Mouse (Mus musculus): ENCODE data around the gene Gm5800. TPM values are rescaled to one million over a fixed set of nuclear protein-coding genes. Genes with fewer than 3 reads are reported as not detected.
"Not testable (repeated sequence)": the region's sequence is repeated elsewhere in the genome, so short reads cannot be mapped to it uniquely, and the experiment has no call there.

Gm5800 gene
- polyA plus RNA-seq (2016; fragmentation: Nextera tagmentation; extraction: Ambion mirVana): not detected in 2 replicates

GRCm38 (mm10) chr14:51717083-51717482, at the start of gene Gm5800:
TSS of gene Gm5800 (minus strand) at chr14:51717183.
- Histone ChIP-seq H3K27me3 (ENCODE audit: insufficient read depth, poor library complexity, severe bottlenecking) (no peaks in the 10 kb centered on the region), H3K4me3 (no peak within 1 kb of the TSS), H3K27ac (no peak within 1 kb of the TSS), H3K4me1 (replicated peaks) (no peaks in the 10 kb centered on the region), H3K9me3 (no peaks in the 10 kb centered on the region), H3K36me3 (no peaks in the 10 kb centered on the region)
- WGBS: 68% methylated on average over 1 of the region's 1 CpGs
- no peak for DNase-seq (ENCODE audit: low spot score)

- no peaks in the 10 kb centered on the region for H3K4me1 ChIP-seq (replicated peaks)
- H3K4me3 ChIP-seq: no peak overlapping the region
- WGBS: 71% methylated on average over 2 of the region's 2 CpGs
- DNase-seq (ENCODE audit: low spot score): no peak
- no peaks in the 10 kb centered on the region for H3K27me3 ChIP-seq (ENCODE audit: insufficient read depth, poor library complexity, severe bottlenecking)
- H3K36me3 ChIP-seq: no peaks in the 10 kb centered on the region
- no peaks in the 10 kb centered on the region for H3K9me3 ChIP-seq
- H3K27ac ChIP-seq: no peak overlapping the region
These were observed 39.0 kb upstream of the Gm5800 start for GRCm38 (mm10) chr14:51755944-51756343.

DNA sequence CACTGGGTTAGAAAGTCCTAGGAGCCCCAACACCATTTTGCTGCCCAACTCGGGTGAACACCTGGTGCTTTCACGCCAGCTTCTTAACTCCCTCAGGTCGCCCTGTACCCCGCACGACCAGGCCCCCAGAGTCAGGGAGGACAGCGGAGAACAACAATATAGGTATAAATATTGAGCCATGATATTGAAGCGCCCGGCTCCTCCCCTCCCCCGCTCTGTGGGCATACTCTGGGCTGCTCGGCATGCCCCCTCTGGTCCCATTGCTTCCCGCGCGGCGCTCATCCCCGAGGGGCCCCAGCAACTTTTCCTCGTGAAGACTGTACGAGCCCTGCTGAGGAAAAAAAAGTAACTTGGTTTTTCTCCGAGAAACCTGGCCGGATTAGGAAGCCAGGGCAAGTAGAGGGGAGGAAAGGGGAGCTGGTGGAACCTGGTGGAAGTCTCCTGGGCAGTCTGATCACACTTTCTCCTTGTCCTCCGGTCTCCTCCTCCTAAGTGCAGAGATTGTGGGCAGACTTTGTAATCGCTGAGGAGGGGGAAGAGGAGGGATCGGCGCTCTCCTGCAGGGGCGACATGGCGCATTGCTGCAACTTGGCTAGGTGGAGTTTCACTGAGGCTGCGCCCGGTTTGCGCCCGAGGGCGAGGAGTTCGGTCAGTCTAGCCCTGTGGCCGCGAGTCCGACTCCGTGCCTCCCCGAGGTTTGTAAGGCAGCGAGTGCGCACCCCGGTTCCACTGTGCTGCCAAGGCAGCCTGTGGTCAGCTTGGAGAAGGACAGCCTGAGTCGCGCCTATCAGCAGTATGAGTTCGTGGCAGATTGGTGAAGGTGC, 23.6 kb upstream of the Gm5800 start:
- 1% methylated on average over 42 of the region's 42 CpGs for WGBS
- H3K9me3 ChIP-seq: no peaks in the 10 kb centered on the region
- peaks cover 57% of the 10 kb centered on the region for H3K27me3 ChIP-seq (ENCODE audit: insufficient read depth, poor library complexity, severe bottlenecking)
- H3K4me1 ChIP-seq (replicated peaks): peaks cover 34% of the 10 kb centered on the region
- H3K27ac ChIP-seq: 0 out of 2 replicates have a peak overlapping the region, but pooled peaks have one; percentile 12
- no peaks in the 10 kb centered on the region for H3K36me3 ChIP-seq
- peak; percentile 50 for DNase-seq (ENCODE audit: low spot score)
- peak overlapping the region; percentile 55 for H3K4me3 ChIP-seq

DNA sequence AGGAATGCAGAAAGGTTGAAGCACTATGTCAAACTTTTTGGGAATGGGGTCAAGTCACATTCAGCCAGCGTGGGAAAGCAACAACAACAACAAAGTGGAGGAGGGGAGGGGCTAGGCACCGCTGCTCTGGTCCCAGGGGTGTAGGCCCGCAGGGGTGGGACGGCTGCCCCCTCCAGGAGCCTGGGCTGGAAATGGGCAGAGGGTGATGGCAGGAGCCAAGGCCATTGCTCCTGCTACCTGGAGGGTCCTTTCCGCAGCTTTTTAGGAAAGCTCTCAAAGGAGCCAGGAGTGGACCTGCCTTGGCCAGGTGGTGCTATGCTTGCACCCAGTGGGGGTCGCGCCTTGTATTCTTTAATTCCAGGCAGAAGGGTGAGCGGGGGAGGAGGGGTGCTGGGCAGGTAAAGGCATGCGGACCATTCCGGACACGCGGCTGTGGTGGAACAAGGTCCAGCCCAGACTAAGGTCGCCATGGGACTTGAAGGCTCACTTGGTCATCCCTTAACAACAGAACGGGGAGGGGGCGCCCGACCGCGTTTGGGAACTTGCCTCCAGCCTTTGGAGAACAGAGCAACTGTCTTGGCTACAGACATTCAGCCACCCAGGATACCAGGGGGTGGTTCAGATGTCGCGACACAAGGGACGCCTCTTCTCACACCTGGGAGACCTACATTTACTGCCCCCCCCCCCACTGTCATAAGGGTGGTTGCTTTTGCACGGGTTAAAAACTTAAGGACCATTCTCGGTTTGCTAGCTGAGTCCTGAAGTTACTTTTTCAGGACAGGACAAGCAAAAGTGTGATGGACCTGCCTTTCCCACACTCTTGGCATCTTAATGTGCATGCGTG, 22.4 kb upstream of the Gm5800 start:
- no peaks in the 10 kb centered on the region for H3K36me3 ChIP-seq
- peak overlapping the region; percentile 55 for H3K4me3 ChIP-seq
- peak; percentile 7 for DNase-seq (ENCODE audit: low spot score)
- peaks cover 57% of the 10 kb centered on the region for H3K27me3 ChIP-seq (ENCODE audit: insufficient read depth, poor library complexity, severe bottlenecking)
- peaks cover 34% of the 10 kb centered on the region for H3K4me1 ChIP-seq (replicated peaks)
- WGBS: 2% methylated on average over 24 of the region's 24 CpGs
- H3K27ac ChIP-seq: no peak overlapping the region
- no peaks in the 10 kb centered on the region for H3K9me3 ChIP-seq

DNA sequence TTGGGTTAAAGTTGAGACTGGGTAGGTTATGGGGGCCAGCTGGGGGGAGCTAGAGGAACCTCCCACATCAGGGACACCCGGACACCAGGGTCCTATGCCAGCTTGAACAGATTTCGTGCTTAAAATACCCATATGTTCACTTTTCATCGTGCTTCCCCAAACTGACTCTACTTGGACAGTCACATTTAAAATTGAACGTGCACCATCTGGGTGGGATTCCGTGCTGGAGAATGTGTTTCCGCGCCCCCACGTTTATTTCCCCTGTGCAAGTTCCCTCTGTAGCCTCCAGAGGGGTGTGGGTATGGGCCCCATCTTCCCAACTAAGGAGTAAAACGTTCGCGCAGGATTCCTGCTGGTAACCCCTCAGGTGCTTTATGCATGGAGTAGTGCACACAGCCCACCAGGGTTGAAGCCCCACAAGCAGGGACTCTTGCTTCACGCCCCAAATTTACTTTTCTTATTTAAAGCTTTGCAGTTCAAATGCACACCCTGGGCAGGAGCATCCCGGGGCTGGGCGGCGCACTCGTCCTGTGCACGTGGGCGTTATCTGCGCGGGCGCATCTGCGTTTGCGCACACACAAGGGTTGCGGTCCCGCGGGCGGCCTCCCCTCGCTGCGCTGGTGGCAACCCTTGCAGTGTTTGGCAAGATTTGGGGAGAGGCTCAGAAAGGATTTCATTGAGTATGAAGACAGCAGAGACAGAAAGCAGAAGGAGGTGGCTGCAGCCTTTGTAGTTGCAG, 21.6 kb upstream of the Gm5800 start:
- H3K9me3 ChIP-seq: no peaks in the 10 kb centered on the region
- H3K27me3 ChIP-seq (ENCODE audit: insufficient read depth, poor library complexity, severe bottlenecking): peaks cover 57% of the 10 kb centered on the region
- H3K27ac ChIP-seq: no peak overlapping the region
- DNase-seq (ENCODE audit: low spot score): peak; percentile 29
- H3K4me1 ChIP-seq (replicated peaks): peaks cover 34% of the 10 kb centered on the region
- H3K4me3 ChIP-seq: peak overlapping the region; percentile 55
- H3K36me3 ChIP-seq: no peaks in the 10 kb centered on the region
- WGBS: 4% methylated on average over 29 of the region's 29 CpGs

GRCm38 (mm10) chr14:51737967-51738366, 21.0 kb upstream of the Gm5800 start:
- WGBS: 11% methylated on average over 12 of the region's 12 CpGs
- Histone ChIP-seq H3K36me3 (no peaks in the 10 kb centered on the region), H3K9me3 (no peaks in the 10 kb centered on the region), H3K4me1 (replicated peaks) (peaks cover 34% of the 10 kb centered on the region), H3K4me3 (no peak overlapping the region), H3K27ac (no peak overlapping the region), H3K27me3 (ENCODE audit: insufficient read depth, poor library complexity, severe bottlenecking) (peaks cover 57% of the 10 kb centered on the region)
- peak; percentile 3 for DNase-seq (ENCODE audit: low spot score)

- H3K27ac ChIP-seq; H3K27me3 ChIP-seq (ENCODE audit: insufficient read depth, poor library complexity, severe bottlenecking); H3K9me3 ChIP-seq; H3K4me3 ChIP-seq; H3K4me1 ChIP-seq (replicated peaks); DNase-seq (ENCODE audit: low spot score); H3K36me3 ChIP-seq: not testable (repeated sequence)
- 84% methylated on average over 2 of the region's 2 CpGs for WGBS
These were observed 21.6 kb downstream of the Gm5800 start, which contains the start of gene Gm17079 for GRCm38 (mm10) chr14:51695368-51695767. TSS of gene Gm17079 (minus strand) at chr14:51695468.

- no peak overlapping the region for H3K27ac ChIP-seq
- no peak overlapping the region for H3K4me3 ChIP-seq
- H3K4me1 ChIP-seq (replicated peaks): no peaks in the 10 kb centered on the region
- H3K36me3 ChIP-seq: no peaks in the 10 kb centered on the region
- no peak for DNase-seq (ENCODE audit: low spot score)
- WGBS: 86% methylated on average over 5 of the region's 5 CpGs
- H3K27me3 ChIP-seq (ENCODE audit: insufficient read depth, poor library complexity, severe bottlenecking): no peaks in the 10 kb centered on the region
- H3K9me3 ChIP-seq: no peaks in the 10 kb centered on the region
These were observed 39.7 kb downstream of the Gm5800 start for GRCm38 (mm10) chr14:51677269-51677668.

Other genes with a start within 250 kb of the Gm5800 start
- gene Gm5622, start 164.4 kb downstream of the Gm5800 start, polyA plus RNA-seq (2016; fragmentation: Nextera tagmentation; extraction: Ambion mirVana): not detected in 2 replicates
- not detected in 2 replicates for gene Gm17175, start 143.1 kb downstream of the Gm5800 start, polyA plus RNA-seq (2016; fragmentation: Nextera tagmentation; extraction: Ambion mirVana)
- gene Gm17174, start 125.0 kb downstream of the Gm5800 start, polyA plus RNA-seq (2016; fragmentation: Nextera tagmentation; extraction: Ambion mirVana): not detected in 2 replicates
- not detected in 2 replicates for gene Gm17078, start 105.9 kb downstream of the Gm5800 start, polyA plus RNA-seq (2016; fragmentation: Nextera tagmentation; extraction: Ambion mirVana)
- gene Gm4181, start 81.5 kb downstream of the Gm5800 start, polyA plus RNA-seq (2016; fragmentation: Nextera tagmentation; extraction: Ambion mirVana): not detected in 2 replicates
- not detected in 2 replicates for gene Gm17079, start 21.7 kb downstream of the Gm5800 start, polyA plus RNA-seq (2016; fragmentation: Nextera tagmentation; extraction: Ambion mirVana)
- not detected in 2 replicates for gene Ang4, start 56.4 kb upstream of the Gm5800 start, polyA plus RNA-seq (2016; fragmentation: Nextera tagmentation; extraction: Ambion mirVana)
- not detected in 2 replicates for gene AY358078, start 82.9 kb upstream of the Gm5800 start, polyA plus RNA-seq (2016; fragmentation: Nextera tagmentation; extraction: Ambion mirVana)
- not detected in 2 replicates for gene Ear6, start 136.5 kb upstream of the Gm5800 start, polyA plus RNA-seq (2016; fragmentation: Nextera tagmentation; extraction: Ambion mirVana)
- gene Mettl17, start 167.7 kb upstream of the Gm5800 start, polyA plus RNA-seq (2016; fragmentation: Nextera tagmentation; extraction: Ambion mirVana): 42.6 and 48.1 TPM in 2 replicates
- gene Slc39a2, start 175.7 kb upstream of the Gm5800 start, polyA plus RNA-seq (2016; fragmentation: Nextera tagmentation; extraction: Ambion mirVana): 0.46 and 0.99 TPM in 2 replicates
- gene Ndrg2, start 197.0 kb upstream of the Gm5800 start, polyA plus RNA-seq (2016; fragmentation: Nextera tagmentation; extraction: Ambion mirVana): 10.0 and 16.1 TPM in 2 replicates
- not detected in 2 replicates for gene Tppp2, start 201.2 kb upstream of the Gm5800 start, polyA plus RNA-seq (2016; fragmentation: Nextera tagmentation; extraction: Ambion mirVana)
- gene Rnase13, start 205.6 kb upstream of the Gm5800 start, polyA plus RNA-seq (2016; fragmentation: Nextera tagmentation; extraction: Ambion mirVana): not detected in 2 replicates

All from hindbrain, embryonic 10.5 days (tissue).